In the genomic region with DNA sequence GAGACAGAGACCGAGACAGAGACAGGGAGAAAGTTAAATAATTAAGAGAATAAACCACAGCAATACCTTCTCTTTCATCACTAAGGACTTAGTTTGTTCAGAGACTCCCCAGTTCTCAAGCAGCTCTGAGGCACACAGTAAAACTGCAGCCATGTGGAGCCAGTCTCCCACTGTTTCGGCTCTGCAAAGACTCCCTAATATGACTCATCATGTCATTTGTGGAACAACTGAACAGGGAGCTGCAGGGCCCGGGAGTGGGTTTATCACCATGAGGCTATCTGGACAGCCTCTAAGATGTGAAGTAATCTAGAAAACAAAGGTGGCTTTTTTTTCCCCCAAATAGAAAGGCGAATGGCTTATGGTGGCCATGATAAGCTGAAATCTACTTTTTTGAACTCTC, we compare ENCODE assay signal across 26 mouse cellular contexts.
"Had no signal": no experiment of that assay in that cellular context is flagged by ENCODE, and none has a peak within 500 bp of the region (broad histone marks: within the 10 kb centered on the region; RNA-seq: fewer than 3 reads in every experiment).

No protein-coding gene starts in this region.

- DNase-seq: gastrocnemius, adult 2 months; gastrocnemius, postnatal 10 days; gastrocnemius, postnatal 25 days; heart, adult 18-20 months; heart, postnatal 10 days; heart, postnatal 4 days; kidney, adult 18-20 months; kidney, adult 8-10 months; kidney, postnatal 10 days; kidney, postnatal 25 days; kidney, postnatal 4 days; liver had no signal

- H3K27me3 ChIP-seq: heart, embryonic 12.5 days; hindbrain, embryonic 12.5 days; intestine, embryonic 15.5 days; limb, embryonic 12.5 days had no signal

- H3K9me3 ChIP-seq: heart, embryonic 10.5 days; heart, embryonic 12.5 days; hindbrain, embryonic 10.5 days; hindbrain, embryonic 12.5 days; intestine, embryonic 15.5 days; limb, embryonic 10.5 days; limb, embryonic 12.5 days had no signal

- ATAC-seq: hindbrain, embryonic 16.5 days; inflammation-experienced regulatory T-cells, adult 6 months; intestine, embryonic 15.5 days; intestine, postnatal 0 days had no signal

- H3K36me3 ChIP-seq: heart, embryonic 10.5 days; heart, embryonic 12.5 days; hindbrain, embryonic 10.5 days; hindbrain, embryonic 12.5 days; intestine, embryonic 15.5 days; limb, embryonic 10.5 days; limb, embryonic 12.5 days had no signal

- H3K4me3 ChIP-seq: gastrocnemius, adult 2 months; heart, embryonic 10.5 days; heart, embryonic 12.5 days; hindbrain, embryonic 10.5 days; hindbrain, embryonic 12.5 days; intestine, embryonic 15.5 days; layer of hippocampus, adult 2 months; left cerebral cortex, adult 2 months; limb, embryonic 10.5 days; limb, embryonic 12.5 days had no signal

- H3K4me2 ChIP-seq: heart, embryonic 12.5 days; hindbrain, embryonic 12.5 days; hindbrain, embryonic 14.5 days; intestine, embryonic 15.5 days; limb, embryonic 12.5 days; liver, embryonic 11.5 days had no signal

- H3K4me1 ChIP-seq: heart, embryonic 10.5 days; heart, embryonic 12.5 days; hindbrain, embryonic 10.5 days; hindbrain, embryonic 12.5 days; intestine, embryonic 15.5 days; limb, embryonic 10.5 days; limb, embryonic 12.5 days had no signal

- H3K9ac ChIP-seq: heart, embryonic 12.5 days; hindbrain, embryonic 12.5 days; hindbrain, embryonic 14.5 days; intestine, embryonic 15.5 days; limb, embryonic 12.5 days had no signal

- H3K27ac ChIP-seq: gastrocnemius, adult 2 months; heart, embryonic 10.5 days; hindbrain, embryonic 10.5 days; hindbrain, embryonic 12.5 days; hindbrain, embryonic 14.5 days; intestine, embryonic 15.5 days; layer of hippocampus, adult 2 months; left cerebral cortex, adult 2 months; limb, embryonic 10.5 days; limb, embryonic 12.5 days had no signal
